Mouse (Mus musculus) liver, embryonic 12.5 days (tissue): ENCODE data around the gene Smpdl3a. TPM values are rescaled to one million over a fixed set of nuclear protein-coding genes. Genes with fewer than 3 reads are reported as not detected.

ENCODE experiments used
- ATAC-seq: fragments of 200-750 bp; cut with Nextera tagmentation; 2 replicates; pipeline ENCODE4 v1.8.0; 2017; ENCODE audit warnings: moderate number of reproducible peaks, mild to moderate bottlenecking, moderate library complexity
- H3K27ac ChIP-seq: fragments of 300-500 bp; sonication (generic); 2 replicates; pipeline ENCODE4 v1.5.1; 2016; ENCODE audit warnings: mild to moderate bottlenecking
- H3K27me3 ChIP-seq: fragments of 300-500 bp; sonication (generic); replicated peaks from 2 replicates; pipeline ENCODE4 v1.6.1; 2016; ENCODE audit warnings: mild to moderate bottlenecking, moderate library complexity
- H3K36me3 ChIP-seq: fragments of 300-500 bp; sonication (generic); 2 replicates; pipeline ENCODE4 v1.6.1; 2016; ENCODE audit warnings: mild to moderate bottlenecking, moderate library complexity
- H3K4me1 ChIP-seq: fragments of 300-500 bp; sonication (generic); 2 replicates; pipeline ENCODE4 v1.6.1; 2016
- H3K4me2 ChIP-seq: fragments of 300-500 bp; sonication (generic); 2 replicates; pipeline ENCODE4 v1.6.1; 2016; ENCODE audit warnings: mild to moderate bottlenecking, moderate library complexity
- H3K4me3 ChIP-seq: fragments of 300-500 bp; sonication (generic); 2 replicates; pipeline ENCODE4 v1.5.1; 2016; ENCODE audit warnings: mild to moderate bottlenecking, moderate library complexity
- H3K9ac ChIP-seq: fragments of 300-500 bp; sonication (generic); 2 replicates; pipeline ENCODE4 v1.6.1; 2016; ENCODE audit warnings: mild to moderate bottlenecking, moderate library complexity
- H3K9me3 ChIP-seq: fragments of 300-500 bp; sonication (generic); replicated peaks from 2 replicates; pipeline ENCODE4 v1.6.1; 2016; ENCODE audit warnings: mild to moderate bottlenecking, moderate library complexity
- WGBS: fragments of 180-500 bp; shearing (Covaris S2); methylation state at CpG from one replicate; pipeline ENCODE4 v1.1.7; 2016; ENCODE audit not compliant: insufficient replicate concordance; 5-methylcytosine and 5-hydroxymethylcytosine counted together
- polyA plus RNA-seq: library from polyadenylated mRNA; unstranded; fragments of >200 nt; fragmentation: Nextera tagmentation; extraction: Ambion mirVana; gene quantifications from 2 replicates; pipeline ENCODE4 v1.2.1, GENCODE M21; 2016

Gene Smpdl3a
- polyA plus RNA-seq, 1 experiment from 2014 or later = 10.8 TPM

- H3K36me3 ChIP-seq = no peaks in the 10 kb centered on the region
- no peak overlapping the region for H3K9ac ChIP-seq
- H3K9me3 ChIP-seq = no peaks in the 10 kb centered on the region
- no peak overlapping the region for H3K4me2 ChIP-seq
- peaks cover 22% of the 10 kb centered on the region for H3K4me1 ChIP-seq
- no peaks in the 10 kb centered on the region for H3K27me3 ChIP-seq
- H3K27ac ChIP-seq = no peak overlapping the region
- H3K4me3 ChIP-seq = no peak overlapping the region
- WGBS = 56% methylated on average over 1 of the region's 1 CpGs
- ATAC-seq = no peak
Observed at GRCm38 (mm10) chr10:57792957-57793356, 1.2 kb upstream of the Smpdl3a start.

- Histone ChIP-seq H3K36me3 (no peaks in the 10 kb centered on the region), H3K4me2 (peak overlapping the region; percentile 89), H3K4me1 (peaks cover 22% of the 10 kb centered on the region), H3K27me3 (no peaks in the 10 kb centered on the region), H3K27ac (peak overlapping the region; percentile 73), H3K4me3 (peak overlapping the region; percentile 74), H3K9ac (peak overlapping the region; percentile 79), H3K9me3 (no peaks in the 10 kb centered on the region)
- WGBS = 2% methylated on average over 44 of the region's 44 CpGs
- ATAC-seq = peak; percentile 84
Observed at GRCm38 (mm10) chr10:57794491-57795461, 641 bp downstream of the Smpdl3a start.

GRCm38 (mm10) chr10:57795542-57795941, 1.4 kb downstream of the Smpdl3a start:
- no peaks in the 10 kb centered on the region for H3K9me3 ChIP-seq
- peak overlapping the region; percentile 30; the same call in 1 of the 2 replicates for H3K27ac ChIP-seq
- peak overlapping the region; percentile 89 for H3K4me2 ChIP-seq
- no peaks in the 10 kb centered on the region for H3K36me3 ChIP-seq
- WGBS = 35% methylated on average over 4 of the region's 4 CpGs
- no peaks in the 10 kb centered on the region for H3K27me3 ChIP-seq
- peak overlapping the region; percentile 79 for H3K9ac ChIP-seq
- peaks cover 22% of the 10 kb centered on the region for H3K4me1 ChIP-seq
- no peak for ATAC-seq
- H3K4me3 ChIP-seq = peak overlapping the region; percentile 74

- no peaks in the 10 kb centered on the region for H3K27me3 ChIP-seq
- ATAC-seq = no peak
- H3K4me3 ChIP-seq = peak overlapping the region; percentile 74
- peak overlapping the region; percentile 89 for H3K4me2 ChIP-seq
- H3K9me3 ChIP-seq = no peaks in the 10 kb centered on the region
- WGBS = 42% methylated on average over 4 of the region's 4 CpGs
- no peaks in the 10 kb centered on the region for H3K36me3 ChIP-seq
- H3K27ac ChIP-seq = no peak overlapping the region
- peaks cover 22% of the 10 kb centered on the region for H3K4me1 ChIP-seq
- H3K9ac ChIP-seq = no peak overlapping the region; the same call in 1 of the 2 replicates
Observed at GRCm38 (mm10) chr10:57796057-57796456, 1.9 kb downstream of the Smpdl3a start.

GRCm38 (mm10) chr10:57799486-57799885, 5.4 kb downstream of the Smpdl3a start:
- no peaks in the 10 kb centered on the region for H3K36me3 ChIP-seq
- no peak overlapping the region for H3K4me3 ChIP-seq
- ATAC-seq = no peak
- H3K27ac ChIP-seq = no peak overlapping the region
- H3K9ac ChIP-seq = no peak overlapping the region
- no peaks in the 10 kb centered on the region for H3K27me3 ChIP-seq
- H3K4me2 ChIP-seq = no peak overlapping the region
- 71% methylated on average over 1 of the region's 1 CpGs for WGBS
- H3K9me3 ChIP-seq = no peaks in the 10 kb centered on the region
- H3K4me1 ChIP-seq = peaks cover 16% of the 10 kb centered on the region

- 0 out of 2 replicates have a peak overlapping the region, but pooled peaks have one; percentile 6 for H3K4me2 ChIP-seq
- H3K36me3 ChIP-seq = no peaks in the 10 kb centered on the region
- H3K4me1 ChIP-seq = peaks cover 22% of the 10 kb centered on the region
- no peaks in the 10 kb centered on the region for H3K9me3 ChIP-seq
- 25% methylated on average over 6 of the region's 6 CpGs for whole genome bisulfite sequencing
- H3K27me3 ChIP-seq = no peaks in the 10 kb centered on the region
- H3K9ac ChIP-seq = no peak overlapping the region
- H3K27ac ChIP-seq = no peak overlapping the region
- no peak overlapping the region for H3K4me3 ChIP-seq
- ATAC-seq = peak; percentile 99
Observed at GRCm38 (mm10) chr10:57807754-57808153, 13.6 kb downstream of the Smpdl3a start.

GRCm38 (mm10) chr10:57812161-57812856, 18.2 kb downstream of the Smpdl3a start:
- WGBS = 70% methylated on average over 5 of the region's 5 CpGs
- Histone ChIP-seq H3K36me3 (no peaks in the 10 kb centered on the region), H3K9ac (no peak overlapping the region), H3K27me3 (no peaks in the 10 kb centered on the region), H3K9me3 (no peaks in the 10 kb centered on the region), H3K4me1 (peaks cover 15% of the 10 kb centered on the region), H3K27ac (no peak overlapping the region), H3K4me2 (no peak overlapping the region), H3K4me3 (no peak overlapping the region)
- no peak for ATAC-seq

- Histone ChIP-seq H3K4me1 (peaks cover 5% of the 10 kb centered on the region; the same call in 1 of the 2 replicates), H3K9me3 (no peaks in the 10 kb centered on the region), H3K4me3 (no peak overlapping the region), H3K9ac (no peak overlapping the region), H3K36me3 (no peaks in the 10 kb centered on the region), H3K27ac (no peak overlapping the region), H3K27me3 (no peaks in the 10 kb centered on the region), H3K4me2 (no peak overlapping the region)
- 73% methylated on average over 2 of the region's 2 CpGs for WGBS
- ATAC-seq = no peak
Observed at GRCm38 (mm10) chr10:57814295-57814694, 20.2 kb downstream of the Smpdl3a start.

GRCm38 (mm10) chr10:57815869-57816268, 21.7 kb downstream of the Smpdl3a start:
- H3K36me3 ChIP-seq = no peaks in the 10 kb centered on the region
- no peak overlapping the region for H3K27ac ChIP-seq
- no peak for ATAC-seq
- no peaks in the 10 kb centered on the region for H3K4me1 ChIP-seq
- 41% methylated on average over 6 of the region's 6 CpGs for WGBS
- H3K4me2 ChIP-seq = no peak overlapping the region
- no peak overlapping the region for H3K4me3 ChIP-seq
- no peaks in the 10 kb centered on the region for H3K9me3 ChIP-seq
- H3K27me3 ChIP-seq = no peaks in the 10 kb centered on the region
- no peak overlapping the region for H3K9ac ChIP-seq

GRCm38 (mm10) chr10:57819209-57819608, 25.1 kb downstream of the Smpdl3a start:
- no peak for ATAC-seq
- H3K9me3 ChIP-seq = no peaks in the 10 kb centered on the region
- H3K36me3 ChIP-seq = no peaks in the 10 kb centered on the region
- 76% methylated on average over 2 of the region's 2 CpGs for WGBS
- H3K4me2 ChIP-seq = no peak overlapping the region
- H3K27ac ChIP-seq = no peak overlapping the region
- H3K4me1 ChIP-seq = no peaks in the 10 kb centered on the region
- H3K9ac ChIP-seq = no peak overlapping the region
- H3K4me3 ChIP-seq = no peak overlapping the region
- no peaks in the 10 kb centered on the region for H3K27me3 ChIP-seq

- Histone ChIP-seq H3K36me3 (no peaks in the 10 kb centered on the region), H3K9ac (no peak overlapping the region), H3K4me1 (no peaks in the 10 kb centered on the region), H3K4me3 (no peak overlapping the region), H3K27ac (no peak overlapping the region), H3K9me3 (no peaks in the 10 kb centered on the region), H3K4me2 (no peak overlapping the region), H3K27me3 (no peaks in the 10 kb centered on the region)
- ATAC-seq = no peak
- 42% methylated on average over 3 of the region's 3 CpGs for WGBS
Observed at GRCm38 (mm10) chr10:57822473-57822872, 28.3 kb downstream of the Smpdl3a start.

- ATAC-seq = no peak
- Histone ChIP-seq H3K27me3 (no peaks in the 10 kb centered on the region), H3K9ac (no peak overlapping the region), H3K4me1 (no peaks in the 10 kb centered on the region), H3K27ac (no peak overlapping the region), H3K4me3 (no peak overlapping the region), H3K36me3 (no peaks in the 10 kb centered on the region), H3K4me2 (no peak overlapping the region), H3K9me3 (no peaks in the 10 kb centered on the region)
- 64% methylated on average over 5 of the region's 5 CpGs for WGBS
Observed at GRCm38 (mm10) chr10:57828649-57829048, 34.5 kb downstream of the Smpdl3a start.
